Mouse (Mus musculus) embryonic facial prominence, embryonic 15.5 days (tissue): Measurements from ENCODE around the gene Carnmt1. TPM values are rescaled to one million over a fixed set of nuclear protein-coding genes. Genes with fewer than 3 reads are reported as not detected.

Source experiments
- ATAC-seq: fragments of 200-750 bp; cut with Nextera tagmentation; 2 replicates; pipeline ENCODE4 v1.8.0; 2017; ENCODE audit warnings: low read depth, moderate TSS enrichment; ENCODE audit not compliant: insufficient number of reproducible peaks, low FRiP score, low TSS enrichment
- H3K27ac ChIP-seq: fragments of 300-500 bp; sonication (generic); replicated peaks from 2 replicates; pipeline ENCODE4 v1.5.1; 2015; ENCODE audit warnings: mild to moderate bottlenecking, inconsistent platforms
- H3K27me3 ChIP-seq: fragments of 300-500 bp; sonication (generic); 2 replicates; pipeline ENCODE4 v1.6.1; 2015; ENCODE audit warnings: inconsistent platforms
- H3K36me3 ChIP-seq: fragments of 300-500 bp; sonication (generic); 2 replicates; pipeline ENCODE4 v1.6.1; 2015; ENCODE audit warnings: mild to moderate bottlenecking, inconsistent platforms
- H3K4me1 ChIP-seq: fragments of 300-500 bp; sonication (generic); 2 replicates; pipeline ENCODE4 v1.6.1; 2015; ENCODE audit warnings: inconsistent platforms
- H3K4me2 ChIP-seq: fragments of 300-500 bp; sonication (generic); replicated peaks from 2 replicates; pipeline ENCODE4 v1.6.1; 2015; ENCODE audit warnings: mild to moderate bottlenecking, inconsistent platforms
- H3K4me3 ChIP-seq: fragments of 300-500 bp; sonication (generic); replicated peaks from 2 replicates; pipeline ENCODE4 v1.5.1; 2015; ENCODE audit warnings: mild to moderate bottlenecking, inconsistent platforms
- H3K9ac ChIP-seq: fragments of 300-500 bp; sonication (generic); 2 replicates; pipeline ENCODE4 v1.6.1; 2015; ENCODE audit warnings: inconsistent platforms
- H3K9me3 ChIP-seq: fragments of 300-500 bp; sonication (generic); replicated peaks from 2 replicates; pipeline ENCODE4 v1.6.1; 2016; ENCODE audit warnings: inconsistent platforms
- WGBS: fragments of 180-500 bp; shearing (Covaris S2); methylation state at CpG from one replicate; pipeline ENCODE4 v1.1.7; 2015; 5-methylcytosine and 5-hydroxymethylcytosine counted together
- polyA plus RNA-seq: library from polyadenylated mRNA; unstranded; fragments of >200 nt; fragmentation: Nextera tagmentation; extraction: Ambion mirVana; gene quantifications from 2 replicates; pipeline ENCODE4 v1.2.1, GENCODE M21; 2015

Gene Carnmt1
- polyA plus RNA-seq, 1 experiment from 2014 or later = 36.5 TPM

DNA sequence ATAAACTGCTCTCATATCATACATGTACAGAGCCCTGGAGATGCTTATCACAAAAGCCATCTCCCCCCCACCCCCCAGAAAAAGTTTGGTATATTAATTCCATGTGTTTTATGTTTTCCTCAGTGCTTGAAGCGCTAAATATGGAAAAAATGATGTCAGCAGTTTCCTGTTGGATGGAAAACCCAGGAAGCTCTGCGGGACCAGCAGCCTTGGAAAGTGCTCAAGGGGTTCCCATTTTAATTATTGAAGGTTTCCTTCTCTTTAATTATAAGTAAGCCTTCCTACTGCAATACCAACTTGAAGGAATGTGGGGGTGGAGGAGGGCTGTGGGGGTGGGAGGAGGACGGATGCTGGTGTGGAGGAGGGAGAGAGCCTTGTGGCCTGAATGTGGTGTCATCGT lies 29.6 kb upstream of the Carnmt1 start:
- H3K4me2 ChIP-seq = no peak overlapping the region
- H3K27me3 ChIP-seq = no peaks in the 10 kb centered on the region
- H3K4me3 ChIP-seq = no peak overlapping the region
- no peak overlapping the region for H3K9ac ChIP-seq
- H3K27ac ChIP-seq = 0 out of 2 replicates have a peak overlapping the region, but pooled peaks have one; percentile 34
- WGBS = 28% methylated on average over 4 of the region's 4 CpGs
- no peak for ATAC-seq
- 0 out of 2 replicates have a peak, but pooled peaks cover 7% of the 10 kb centered on the region for H3K4me1 ChIP-seq
- no peaks in the 10 kb centered on the region for H3K9me3 ChIP-seq
- H3K36me3 ChIP-seq = 0 out of 2 replicates have a peak, but pooled peaks cover 5% of the 10 kb centered on the region

DNA sequence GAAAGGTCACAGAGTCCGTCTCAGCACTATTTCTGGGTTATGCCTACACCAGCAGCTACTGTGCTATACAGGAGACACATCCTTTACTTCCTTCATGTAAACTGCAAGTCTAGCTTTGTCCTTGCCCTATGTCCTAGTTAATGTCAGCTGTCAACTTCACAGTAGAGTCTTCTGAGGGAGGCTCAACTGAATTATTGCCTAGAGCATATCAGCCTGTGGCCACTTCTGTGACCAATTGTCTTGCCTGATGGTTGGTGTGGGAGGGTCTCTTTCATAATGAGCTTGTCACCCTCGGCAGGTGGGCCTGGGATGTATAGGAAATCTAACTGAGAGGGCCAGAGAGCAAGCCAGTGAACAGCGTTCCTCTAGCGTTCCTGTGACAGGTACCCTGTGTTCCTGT lies 27.2 kb upstream of the Carnmt1 start:
- H3K27ac ChIP-seq = no peak overlapping the region
- WGBS = 51% methylated on average over 4 of the region's 4 CpGs
- no peak overlapping the region for H3K4me3 ChIP-seq
- no peak for ATAC-seq
- no peaks in the 10 kb centered on the region for H3K27me3 ChIP-seq
- no peak overlapping the region for H3K4me2 ChIP-seq
- H3K9me3 ChIP-seq = no peaks in the 10 kb centered on the region
- H3K4me1 ChIP-seq = 0 out of 2 replicates have a peak, but pooled peaks cover 7% of the 10 kb centered on the region
- H3K36me3 ChIP-seq = 0 out of 2 replicates have a peak, but pooled peaks cover 5% of the 10 kb centered on the region
- H3K9ac ChIP-seq = no peak overlapping the region

DNA sequence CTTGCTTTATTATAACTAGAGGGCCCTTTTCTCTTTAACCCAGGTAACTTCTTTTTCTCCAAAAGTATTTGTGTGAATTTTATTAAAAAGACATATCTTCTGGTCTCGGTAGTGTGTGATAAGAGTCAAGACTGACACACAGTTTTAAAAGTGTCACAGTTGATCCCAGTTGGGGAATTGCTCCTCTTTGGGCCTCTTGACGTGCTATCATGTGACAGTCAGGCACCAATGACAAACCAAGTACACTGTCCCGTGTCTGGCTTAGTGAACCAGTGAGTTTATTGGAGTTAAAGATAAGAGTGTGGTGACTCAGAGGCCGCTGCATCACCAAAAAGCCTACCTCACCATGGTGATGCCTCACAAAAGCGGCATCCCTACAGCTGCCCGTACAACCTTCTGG lies 26.5 kb upstream of the Carnmt1 start:
- Histone ChIP-seq H3K27me3 (no peaks in the 10 kb centered on the region), H3K4me3 (no peak overlapping the region), H3K4me2 (no peak overlapping the region), H3K9me3 (no peaks in the 10 kb centered on the region), H3K4me1 (0 out of 2 replicates have a peak, but pooled peaks cover 7% of the 10 kb centered on the region), H3K27ac (no peak overlapping the region), H3K36me3 (0 out of 2 replicates have a peak, but pooled peaks cover 5% of the 10 kb centered on the region), H3K9ac (no peak overlapping the region)
- no peak for ATAC-seq
- WGBS = 80% methylated on average over 6 of the region's 6 CpGs

DNA sequence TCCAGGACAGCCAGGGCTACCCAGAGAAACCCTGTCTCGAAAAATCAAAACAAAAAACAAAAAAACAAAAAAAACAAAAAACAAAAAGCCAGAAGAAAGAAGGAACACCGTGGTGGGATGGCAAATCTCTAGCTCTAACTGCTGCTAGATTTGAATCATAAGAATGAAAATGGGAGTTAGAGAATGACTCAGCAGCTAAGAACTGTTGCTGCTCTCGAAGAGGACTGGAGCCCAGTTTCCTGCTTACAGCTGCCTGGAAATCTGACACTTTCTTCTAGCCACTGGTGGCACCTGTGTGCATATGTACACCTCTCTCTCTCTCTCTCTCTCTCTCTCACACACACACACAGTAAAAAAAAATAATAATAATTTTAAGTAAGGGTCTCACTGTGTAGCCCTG lies 24.2 kb upstream of the Carnmt1 start:
- H3K27me3 ChIP-seq = no peaks in the 10 kb centered on the region
- no peak overlapping the region for H3K9ac ChIP-seq
- 0 out of 2 replicates have a peak, but pooled peaks cover 5% of the 10 kb centered on the region for H3K36me3 ChIP-seq
- no peak overlapping the region for H3K4me2 ChIP-seq
- no peak overlapping the region for H3K27ac ChIP-seq
- WGBS = 72% methylated on average over 3 of the region's 3 CpGs
- no peak overlapping the region for H3K4me3 ChIP-seq
- H3K9me3 ChIP-seq = no peaks in the 10 kb centered on the region
- 0 out of 2 replicates have a peak, but pooled peaks cover 2% of the 10 kb centered on the region for H3K4me1 ChIP-seq
- no peak for ATAC-seq

DNA sequence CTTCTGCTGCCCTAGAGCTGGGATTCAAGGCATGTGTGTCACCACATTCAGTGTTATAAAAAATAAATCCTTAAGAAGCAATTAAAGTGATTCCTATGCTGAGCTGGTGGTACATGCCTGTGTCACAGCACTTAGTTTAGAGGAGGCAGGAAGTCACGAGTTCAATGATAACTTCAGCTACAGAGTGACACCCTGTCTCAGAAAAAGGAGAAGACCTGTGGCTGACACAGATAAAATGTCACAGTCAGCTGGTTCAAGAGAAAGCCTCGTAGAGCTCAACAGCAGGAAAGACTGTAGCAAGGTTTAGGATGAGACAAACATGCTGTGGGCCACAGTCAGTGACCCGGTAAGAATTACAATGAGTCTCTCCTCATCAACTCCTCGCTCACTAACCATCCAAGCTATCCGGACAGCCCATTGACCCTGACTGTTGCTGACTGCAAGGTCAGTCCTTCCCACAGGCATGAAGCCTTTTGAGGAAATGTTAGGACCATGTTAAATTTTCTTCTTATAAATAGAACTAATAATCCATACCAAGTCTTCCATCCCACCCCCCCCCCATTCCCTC lies 23.6 kb upstream of the Carnmt1 start:
- H3K27ac ChIP-seq = no peak overlapping the region
- H3K4me3 ChIP-seq = no peak overlapping the region
- no peaks in the 10 kb centered on the region for H3K4me1 ChIP-seq
- H3K36me3 ChIP-seq = 0 out of 2 replicates have a peak, but pooled peaks cover 5% of the 10 kb centered on the region
- WGBS = 72% methylated on average over 5 of the region's 5 CpGs
- H3K9me3 ChIP-seq = no peaks in the 10 kb centered on the region
- H3K9ac ChIP-seq = no peak overlapping the region
- no peaks in the 10 kb centered on the region for H3K27me3 ChIP-seq
- H3K4me2 ChIP-seq = no peak overlapping the region
- no peak for ATAC-seq

DNA sequence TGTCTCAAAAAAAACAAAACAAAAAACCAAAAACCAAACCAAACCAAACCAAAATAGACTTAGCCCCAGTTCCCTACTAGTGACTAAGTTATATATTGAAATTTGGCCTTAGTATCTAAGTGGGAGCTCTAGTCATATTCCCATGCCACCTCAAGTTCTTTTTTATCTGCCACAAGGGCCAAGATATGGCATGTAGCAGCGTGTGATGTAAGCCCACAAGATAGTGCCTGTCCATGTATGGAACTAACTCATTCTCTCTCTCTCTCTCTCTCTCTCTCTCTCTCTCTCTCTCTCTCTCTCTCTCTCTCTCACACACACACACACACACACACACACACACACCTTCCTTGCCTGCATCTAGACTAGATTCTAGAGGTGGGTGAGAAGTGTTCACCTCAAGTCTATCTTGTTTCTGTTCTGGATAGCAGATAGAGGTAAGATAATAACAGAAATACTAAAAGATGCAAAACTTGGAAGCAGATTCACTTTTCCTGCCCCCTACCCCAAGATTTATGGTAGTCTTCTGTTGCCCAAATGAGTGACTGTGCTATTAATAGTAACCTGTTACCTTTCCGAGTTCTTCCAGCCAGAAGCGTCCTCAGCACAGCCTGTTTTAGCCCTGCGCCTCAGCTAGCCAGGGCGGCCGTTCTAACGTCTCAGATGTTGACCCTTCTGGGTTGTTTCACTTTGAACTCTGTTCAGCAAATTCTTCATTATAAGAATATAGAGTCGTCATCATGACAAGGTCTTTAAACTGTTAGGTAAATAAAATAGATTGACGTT lies 22.6 kb upstream of the Carnmt1 start:
- Histone ChIP-seq H3K4me2 (no peak overlapping the region), H3K36me3 (0 out of 2 replicates have a peak, but pooled peaks cover 5% of the 10 kb centered on the region), H3K9ac (no peak overlapping the region), H3K9me3 (no peaks in the 10 kb centered on the region), H3K4me3 (no peak overlapping the region), H3K27me3 (no peaks in the 10 kb centered on the region), H3K4me1 (no peaks in the 10 kb centered on the region), H3K27ac (no peak overlapping the region)
- 72% methylated on average over 9 of the region's 9 CpGs for WGBS
- no peak for ATAC-seq

DNA sequence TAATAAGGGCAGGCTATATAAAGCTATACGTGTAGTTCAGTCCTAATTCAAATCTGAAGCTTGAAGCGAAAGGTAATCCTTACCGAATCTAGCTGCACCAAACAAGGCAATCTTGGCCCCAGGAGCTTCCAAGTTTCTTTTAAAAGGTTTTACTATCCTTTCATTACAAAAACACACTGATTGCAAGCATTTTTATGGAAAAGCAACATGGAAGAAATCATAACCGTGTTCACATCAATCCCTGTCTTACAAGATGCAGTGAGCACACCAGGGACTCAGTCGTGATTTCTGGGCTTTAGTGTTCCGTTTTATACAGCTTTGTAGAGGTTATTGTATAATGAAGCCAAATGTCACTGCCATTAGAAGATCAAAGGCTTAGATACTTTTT lies 22.0 kb upstream of the Carnmt1 start:
- no peak for ATAC-seq
- Histone ChIP-seq H3K36me3 (0 out of 2 replicates have a peak, but pooled peaks cover 5% of the 10 kb centered on the region), H3K9me3 (no peaks in the 10 kb centered on the region), H3K27ac (no peak overlapping the region), H3K27me3 (no peaks in the 10 kb centered on the region), H3K4me3 (no peak overlapping the region), H3K4me1 (no peaks in the 10 kb centered on the region), H3K4me2 (no peak overlapping the region), H3K9ac (no peak overlapping the region)
- 74% methylated on average over 6 of the region's 6 CpGs for WGBS

DNA sequence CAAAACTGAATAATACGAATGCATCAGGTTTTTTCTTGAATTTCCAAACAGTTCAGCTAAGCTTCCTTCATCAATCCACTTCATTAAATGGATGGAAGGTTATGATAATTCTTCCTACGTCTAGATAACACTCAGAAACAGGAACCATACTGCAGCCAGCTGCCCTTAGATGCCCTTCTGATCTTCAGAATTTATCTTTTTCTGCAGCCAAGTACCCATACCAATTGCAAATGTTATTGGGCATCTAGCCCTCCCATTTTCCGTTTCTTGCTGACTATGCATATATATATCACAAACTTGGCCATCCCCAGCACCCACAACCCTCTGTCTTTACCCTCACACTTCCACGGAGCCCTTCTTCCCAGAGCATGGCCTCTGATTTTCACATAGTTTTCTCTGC lies 20.6 kb upstream of the Carnmt1 start:
- Histone ChIP-seq H3K9ac (no peak overlapping the region), H3K27me3 (no peaks in the 10 kb centered on the region), H3K9me3 (no peaks in the 10 kb centered on the region), H3K4me2 (no peak overlapping the region), H3K36me3 (0 out of 2 replicates have a peak, but pooled peaks cover 3% of the 10 kb centered on the region), H3K27ac (no peak overlapping the region), H3K4me3 (no peak overlapping the region), H3K4me1 (no peaks in the 10 kb centered on the region)
- no peak for ATAC-seq
- WGBS = 80% methylated on average over 4 of the region's 4 CpGs

DNA sequence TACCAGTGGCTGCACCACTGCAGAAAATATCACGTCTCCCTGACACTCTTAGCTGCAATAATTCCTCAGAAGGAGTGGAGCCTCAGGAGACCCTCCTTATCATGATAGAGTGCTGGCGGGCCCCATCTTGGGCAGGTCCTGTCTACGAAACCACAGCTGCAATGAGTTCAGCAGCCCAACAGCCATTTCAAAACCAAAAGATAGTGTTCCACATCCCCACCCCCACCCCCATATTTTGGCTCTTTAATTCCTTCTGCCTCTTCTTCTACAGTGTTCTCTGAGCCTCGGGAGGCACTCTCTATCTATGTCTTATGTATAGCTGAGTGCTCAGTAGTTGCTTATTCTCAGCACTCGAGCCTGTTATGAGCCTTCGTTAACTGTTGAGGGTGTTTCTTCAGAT lies 20.1 kb upstream of the Carnmt1 start:
- Histone ChIP-seq H3K36me3 (no peaks in the 10 kb centered on the region), H3K27me3 (no peaks in the 10 kb centered on the region), H3K9ac (no peak overlapping the region), H3K4me2 (no peak overlapping the region), H3K27ac (no peak overlapping the region), H3K4me3 (no peak overlapping the region), H3K9me3 (no peaks in the 10 kb centered on the region), H3K4me1 (no peaks in the 10 kb centered on the region)
- no peak for ATAC-seq
- WGBS = 69% methylated on average over 6 of the region's 6 CpGs

DNA sequence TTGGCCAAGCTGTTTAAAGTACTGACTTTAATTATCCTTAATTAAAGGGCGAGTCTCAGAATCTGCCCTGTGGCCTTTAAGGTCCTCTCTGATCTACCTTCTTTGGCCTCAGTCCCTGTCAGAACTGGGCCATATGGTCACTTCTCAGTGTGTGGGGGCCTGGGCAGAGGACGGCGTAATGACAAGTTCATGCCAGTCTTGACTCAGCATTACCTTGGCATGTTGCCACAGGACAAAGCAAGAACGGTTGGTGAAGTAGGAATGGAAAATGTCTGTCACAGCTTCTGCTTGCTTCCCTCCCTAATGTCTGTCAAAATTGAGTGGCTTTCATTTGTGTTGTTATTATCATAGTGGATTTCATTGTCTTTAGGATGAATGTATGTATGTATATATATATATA lies 18.0 kb upstream of the Carnmt1 start:
- 32% methylated on average over 4 of the region's 4 CpGs for WGBS
- H3K9ac ChIP-seq = no peak overlapping the region
- ATAC-seq = no peak
- H3K9me3 ChIP-seq = no peaks in the 10 kb centered on the region
- H3K27ac ChIP-seq = no peak overlapping the region
- no peak overlapping the region for H3K4me2 ChIP-seq
- H3K36me3 ChIP-seq = no peaks in the 10 kb centered on the region
- no peak overlapping the region for H3K4me3 ChIP-seq
- no peaks in the 10 kb centered on the region for H3K27me3 ChIP-seq
- H3K4me1 ChIP-seq = no peaks in the 10 kb centered on the region

DNA sequence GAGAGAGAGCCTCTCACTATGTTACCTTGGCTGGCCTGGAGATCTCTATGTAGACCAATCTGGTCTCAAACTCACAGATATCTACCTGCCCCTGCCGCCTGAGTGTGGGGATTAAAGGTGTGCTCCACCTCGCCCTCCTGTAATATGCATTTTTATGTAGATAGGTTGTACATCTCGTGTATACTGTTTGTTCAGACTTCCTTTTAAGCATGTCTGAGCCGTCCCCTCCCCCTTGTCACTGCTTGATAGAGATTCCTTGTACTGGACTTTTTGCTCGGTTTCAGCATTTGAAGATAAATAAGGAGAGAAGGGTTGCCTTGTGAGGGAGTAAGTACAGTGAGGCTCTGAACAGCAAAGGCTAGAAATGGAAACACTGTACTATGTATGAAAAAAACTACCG lies 17.5 kb upstream of the Carnmt1 start:
- H3K9me3 ChIP-seq = no peaks in the 10 kb centered on the region
- 75% methylated on average over 6 of the region's 6 CpGs for WGBS

More for the DNA sequence above, 17.5 kb upstream of the Carnmt1 start:
- no peaks in the 10 kb centered on the region for H3K27me3 ChIP-seq
- no peak overlapping the region for H3K9ac ChIP-seq
- H3K4me2 ChIP-seq = no peak overlapping the region
- H3K4me1 ChIP-seq = no peaks in the 10 kb centered on the region
- no peak overlapping the region for H3K4me3 ChIP-seq
- no peak overlapping the region for H3K27ac ChIP-seq
- H3K36me3 ChIP-seq = no peaks in the 10 kb centered on the region
- ATAC-seq = no peak
